Mouse (Mus musculus): Measurements from ENCODE around the gene Ccdc155.
A peak's percentile ranks its signal among the peaks of the same experiment; 100 is the strongest.

The Ccdc155 gene

GRCm38 (mm10) chr7:45139904-45140723 lies 64.6 kb downstream of the Ccdc155 start:
- DNase-seq, result no peak

GRCm38 (mm10) chr7:45138403-45138802 lies 66.3 kb downstream of the Ccdc155 start:
- no peak for DNase-seq

GRCm38 (mm10) chr7:45137171-45138006 lies 67.3 kb downstream of the Ccdc155 start:
- no peak for DNase-seq

- peak; percentile 90 for DNase-seq
These were observed 68.6 kb downstream of the Ccdc155 start, which contains the start of the genes Gm45713 and Flt3l for GRCm38 (mm10) chr7:45135993-45136567. Gm45713 (minus strand) TSS chr7:45136231. Flt3l (minus strand) TSS chr7:45136432.

- DNase-seq, result no peak
These were observed 69.3 kb downstream of the Ccdc155 start for GRCm38 (mm10) chr7:45135370-45135769.

GRCm38 (mm10) chr7:45134544-45135026 lies 70.1 kb downstream of the Ccdc155 start:
- no peak for DNase-seq

Measured in cerebellum, adult 11 months (tissue).